Mouse (Mus musculus) lung, adult 2 months (tissue): Measurements from ENCODE around the gene Nr4a1.

Experiments used
- CTCF ChIP-seq: fragments of 200-500 bp; IDR thresholded peaks from 2 replicates; pipeline ENCODE4 v1.5.1; 2011; ENCODE audit warnings: mild to moderate bottlenecking, low read length, control low read depth; ENCODE audit not compliant: insufficient read depth
- POLR2A ChIP-seq: fragments of 200-500 bp; IDR thresholded peaks from 2 replicates; pipeline ENCODE4 v1.6.1; 2011; ENCODE audit warnings: low read depth, mild to moderate bottlenecking, control low read depth, low read length, borderline replicate concordance; ENCODE audit errors: extremely low read depth

GRCm38 (mm10) chr15:101286129-101286770 lies 32.2 kb downstream of the Nr4a1 start:
- TF ChIP-seq CTCF (peak; percentile 75), POLR2A (no peak)
